Mouse (Mus musculus) megakaryocyte, embryonic 14.5 days (primary cell): Measurements from ENCODE around the gene Adam15. TPM values are rescaled to one million over a fixed set of nuclear protein-coding genes. Genes with fewer than 3 reads are reported as not detected.

Experiments used
- H3K27me3 ChIP-seq: replicated peaks from 2 replicates; pipeline ENCODE3; 2012; ENCODE audit warnings: inconsistent platforms
- H3K36me3 ChIP-seq: replicated peaks from 2 replicates; pipeline ENCODE3; 2012; ENCODE audit warnings: low read length, inconsistent platforms, mixed read lengths
- H3K4me1 ChIP-seq: 2 replicates; pipeline ENCODE4 v1.6.1; 2012; ENCODE audit warnings: inconsistent platforms
- H3K4me3 ChIP-seq: replicated peaks from 2 replicates; pipeline ENCODE3; 2012; ENCODE audit warnings: moderate library complexity, mild to moderate bottlenecking, inconsistent platforms
- H3K9me3 ChIP-seq: 2 replicates; pipeline ENCODE4 v1.6.1; 2012; ENCODE audit warnings: inconsistent platforms
- FLI1 ChIP-seq: IDR thresholded peaks from 2 replicates; pipeline ENCODE4 v1.6.1; 2012; ENCODE audit warnings: low read length, inconsistent platforms, mixed read lengths
- GATA1 ChIP-seq: IDR thresholded peaks from 3 replicates; pipeline ENCODE4 v1.6.1; 2012; ENCODE audit warnings: mixed read lengths, low read length, inconsistent platforms, borderline replicate concordance
- polyA plus RNA-seq: library from polyadenylated mRNA; stranded (reverse); fragments of >175 nt; gene quantifications from 2 replicates; pipeline ENCODE4 v1.2.3, GENCODE M21; 2012; ENCODE audit warnings: low replicate concordance; ENCODE audit not compliant: insufficient read depth

The Adam15 gene
- polyA plus RNA-seq, 1 experiment = 135 TPM

GRCm38 (mm10) chr3:89354816-89355511 lies 5.2 kb upstream of the Adam15 start:
- Histone ChIP-seq H3K4me1 (peaks cover 38% of the 10 kb centered on the region), H3K9me3 (no peaks in the 10 kb centered on the region), H3K4me3 (no peak overlapping the region), H3K27me3 (peaks cover 89% of the 10 kb centered on the region), H3K36me3 (no peaks in the 10 kb centered on the region)
- no peak for TF ChIP-seq GATA1
- TF ChIP-seq FLI1 = no peak

GRCm38 (mm10) chr3:89351271-89351670 lies 1.5 kb upstream of the Adam15 start:
- Histone ChIP-seq H3K27me3 (peaks cover 65% of the 10 kb centered on the region), H3K9me3 (no peaks in the 10 kb centered on the region), H3K4me1 (peaks cover 62% of the 10 kb centered on the region), H3K4me3 (no peak overlapping the region), H3K36me3 (peaks cover 5% of the 10 kb centered on the region)
- TF ChIP-seq GATA1 = no peak
- TF ChIP-seq FLI1 = no peak

DNA sequence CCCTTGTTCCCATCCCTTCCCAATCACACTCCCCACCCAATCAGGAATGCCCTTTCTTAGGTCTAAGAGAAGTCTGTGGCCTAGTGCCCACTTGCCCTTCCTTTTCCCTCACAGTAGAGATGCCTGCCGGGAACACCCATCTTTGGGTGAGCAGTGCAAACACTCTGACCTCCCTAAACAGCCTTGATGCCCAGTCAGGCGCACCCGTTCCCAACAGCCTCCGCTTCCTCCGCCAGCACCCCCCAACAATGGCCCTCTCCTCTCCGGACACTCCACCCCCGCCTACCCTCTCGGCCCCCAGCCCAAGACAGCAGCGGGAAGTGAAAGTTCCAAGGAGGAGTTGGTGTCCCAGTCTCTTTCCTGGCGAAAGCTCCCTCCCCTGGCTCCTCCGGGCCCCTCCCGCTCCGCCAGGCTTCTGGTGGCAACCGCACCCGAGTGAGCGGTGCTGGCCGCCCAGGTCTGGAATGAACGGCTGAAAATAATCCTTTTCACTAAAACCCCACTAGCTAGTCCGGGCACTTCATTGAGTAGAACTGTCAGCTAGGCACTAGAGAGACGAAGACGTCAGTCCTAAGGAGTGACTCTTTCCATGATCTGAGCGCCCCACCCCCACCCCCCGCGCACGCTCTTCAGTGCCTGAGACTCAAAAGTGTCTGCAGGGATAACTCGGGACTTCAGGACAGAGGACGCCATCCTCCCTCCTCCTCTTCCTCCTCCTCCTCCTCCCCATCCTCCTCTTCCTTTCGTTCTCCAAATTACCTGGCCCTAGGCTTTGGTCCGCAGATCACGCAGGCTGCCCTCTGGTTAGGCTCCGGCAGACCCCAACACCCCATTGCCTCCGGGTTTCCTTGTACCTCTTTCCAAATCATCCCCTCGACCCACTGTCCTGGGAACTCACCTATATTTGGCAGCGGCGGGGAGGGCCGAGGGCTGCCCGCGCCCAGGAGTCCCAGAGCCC lies 606 bp downstream of the Adam15 start:
- H3K36me3 ChIP-seq = peaks cover 23% of the 10 kb centered on the region

GRCm38 (mm10) chr3:89347916-89348315 lies 1.9 kb downstream of the Adam15 start:
- peak overlapping the region; percentile 72 for H3K4me3 ChIP-seq

More for the DNA sequence above, 606 bp downstream of the Adam15 start:
- peaks cover 60% of the 10 kb centered on the region for H3K27me3 ChIP-seq
- H3K4me1 ChIP-seq = peaks cover 46% of the 10 kb centered on the region
- peak overlapping the region; percentile 93 for H3K4me3 ChIP-seq
- no peak for TF ChIP-seq FLI1
- no peak for TF ChIP-seq GATA1
- H3K9me3 ChIP-seq = no peaks in the 10 kb centered on the region

GRCm38 (mm10) chr3:89346815-89347540 lies 2.8 kb downstream of the Adam15 start:
- H3K4me1 ChIP-seq = peaks cover 42% of the 10 kb centered on the region
- peaks cover 54% of the 10 kb centered on the region for H3K27me3 ChIP-seq
- H3K9me3 ChIP-seq = no peaks in the 10 kb centered on the region
- H3K36me3 ChIP-seq = peaks cover 45% of the 10 kb centered on the region
- H3K4me3 ChIP-seq = peak overlapping the region; percentile 39
- TF ChIP-seq GATA1 (no peak), FLI1 (no peak)

More at GRCm38 (mm10) chr3:89347916-89348315, 1.9 kb downstream of the Adam15 start:
- no peaks in the 10 kb centered on the region for H3K9me3 ChIP-seq
- TF ChIP-seq FLI1 = no peak
- TF ChIP-seq GATA1 = no peak
- H3K4me1 ChIP-seq = peaks cover 42% of the 10 kb centered on the region
- H3K27me3 ChIP-seq = peaks cover 59% of the 10 kb centered on the region
- H3K36me3 ChIP-seq = peaks cover 36% of the 10 kb centered on the region

- H3K4me3 ChIP-seq = no peak overlapping the region
- peaks cover 28% of the 10 kb centered on the region for H3K4me1 ChIP-seq
- H3K27me3 ChIP-seq = peaks cover 56% of the 10 kb centered on the region
- no peak for TF ChIP-seq FLI1
- no peaks in the 10 kb centered on the region for H3K9me3 ChIP-seq
- H3K36me3 ChIP-seq = peaks cover 67% of the 10 kb centered on the region
Measured at GRCm38 (mm10) chr3:89343279-89343678, 6.5 kb downstream of the Adam15 start.

DNA sequence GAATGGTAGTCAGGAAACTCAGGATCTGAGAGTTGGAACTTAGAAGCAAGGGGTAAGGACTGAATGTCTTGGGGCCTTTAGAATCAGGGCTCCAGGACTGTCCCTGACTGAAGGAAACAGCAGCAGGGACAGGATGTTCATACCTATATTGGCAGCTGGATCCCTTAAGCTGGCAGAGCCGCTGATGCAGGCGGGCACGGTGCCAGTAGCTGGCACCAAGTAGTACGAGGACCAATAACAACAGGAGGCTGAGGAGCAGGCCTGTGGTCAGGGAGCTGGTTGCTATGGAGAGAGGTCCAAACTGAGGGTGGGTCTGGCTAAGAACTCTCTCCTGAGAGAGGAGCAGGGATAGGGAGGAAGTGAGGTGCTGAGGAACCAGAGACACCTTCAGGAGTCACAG lies 8.0 kb downstream of the Adam15 start:
- Histone ChIP-seq H3K4me1 (peaks cover 27% of the 10 kb centered on the region), H3K36me3 (peaks cover 66% of the 10 kb centered on the region), H3K9me3 (no peaks in the 10 kb centered on the region)

DNA sequence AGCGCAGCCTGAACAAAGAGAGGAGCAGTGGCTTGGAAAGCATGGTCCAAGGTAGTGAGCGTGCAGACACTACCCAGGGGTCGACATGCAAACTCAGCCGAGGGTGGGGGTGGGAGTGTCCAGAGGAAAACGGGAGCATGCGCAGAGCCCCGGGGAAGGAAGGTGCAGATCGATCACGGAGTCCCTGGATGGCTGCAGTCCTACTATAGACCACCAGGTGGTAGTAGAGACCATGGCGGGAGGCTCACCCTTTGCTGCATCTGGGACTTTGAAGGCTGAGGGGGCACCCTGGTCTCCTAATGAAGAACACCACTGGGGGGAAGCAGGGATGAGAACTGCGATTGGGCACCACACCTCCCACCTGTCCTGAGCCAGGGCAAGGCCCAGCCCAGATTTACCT lies 9.3 kb downstream of the Adam15 start:
- TF ChIP-seq FLI1 (no peak), GATA1 (no peak)
- Histone ChIP-seq H3K9me3 (no peaks in the 10 kb centered on the region), H3K4me3 (peak overlapping the region; percentile 15), H3K36me3 (peaks cover 57% of the 10 kb centered on the region), H3K4me1 (peaks cover 25% of the 10 kb centered on the region), H3K27me3 (peaks cover 77% of the 10 kb centered on the region)

More for the DNA sequence above, 8.0 kb downstream of the Adam15 start:
- Histone ChIP-seq H3K4me3 (no peak overlapping the region), H3K27me3 (peaks cover 66% of the 10 kb centered on the region)
- TF ChIP-seq GATA1 = no peak
- TF ChIP-seq FLI1 = no peak

- no peak for TF ChIP-seq GATA1
- no peak for TF ChIP-seq FLI1
Measured at GRCm38 (mm10) chr3:89339416-89339815, 10.4 kb downstream of the Adam15 start.

More at GRCm38 (mm10) chr3:89339416-89339815, 10.4 kb downstream of the Adam15 start:
- H3K9me3 ChIP-seq = no peaks in the 10 kb centered on the region
- H3K4me1 ChIP-seq = peaks cover 25% of the 10 kb centered on the region
- peaks cover 46% of the 10 kb centered on the region for H3K36me3 ChIP-seq
- peaks cover 83% of the 10 kb centered on the region for H3K27me3 ChIP-seq
- H3K4me3 ChIP-seq = no peak overlapping the region
